Mouse (Mus musculus) CH12.LX (cell line): ENCODE results near the gene Col4a1. TPM values are rescaled to one million over a fixed set of nuclear protein-coding genes. Genes with fewer than 3 reads are reported as not detected.

ENCODE experiments used
- DNase-seq: peaks from one replicate; pipeline ENCODE4 v3.0.0-alpha.2; 2013; ENCODE audit errors: extremely low read depth
- H3K27ac ChIP-seq: 2 replicates; pipeline ENCODE4 v1.5.1; 2012; ENCODE audit warnings: low read depth, mild to moderate bottlenecking, control low read depth, moderate library complexity; ENCODE audit not compliant: insufficient read depth
- H3K27me3 ChIP-seq: replicated peaks from 2 replicates; pipeline ENCODE3; 2012; ENCODE audit warnings: inconsistent platforms
- H3K36me3 ChIP-seq, 2 experiments: replicated peaks in 1 of 2; 2 replicates each; pipeline versions ENCODE3 to v1.6.1; 2012; ENCODE audit warnings: inconsistent platforms in 1 of 2, low read length in 1 of 2, mild to moderate bottlenecking in 1 of 2, mixed read lengths in 1 of 2, moderate library complexity in 1 of 2; ENCODE audit not compliant: control insufficient read depth in 1 of 2, insufficient read depth in 1 of 2
- H3K4me1 ChIP-seq, 2 experiments: 2 replicates each; pipeline ENCODE4 v1.6.1; 2012; ENCODE audit warnings: inconsistent platforms in 1 of 2, moderate library complexity in 1 of 2; ENCODE audit not compliant: insufficient read depth in 2 of 2, control insufficient read depth in 1 of 2
- H3K4me2 ChIP-seq: 2 replicates; pipeline ENCODE4 v1.6.1; 2012; ENCODE audit warnings: low read depth, mild to moderate bottlenecking, control low read depth; ENCODE audit not compliant: poor library complexity, insufficient read depth, severe bottlenecking
- H3K4me3 ChIP-seq, 3 experiments: fragments of 150-350 bp in 1 of 3; sonication (generic) in 1 of 3; replicated peaks in 1 of 3; 2 replicates each; pipeline versions ENCODE3 to v1.5.1; 2011 to 2012; ENCODE audit warnings: low read depth in 2 of 3, low read length in 2 of 3, mild to moderate bottlenecking in 2 of 3, moderate library complexity in 2 of 3, control low read depth in 1 of 3, improper control_type of control experiment in 1 of 3, inconsistent platforms in 1 of 3, mixed read lengths in 1 of 3; ENCODE audit not compliant: poor library complexity in 1 of 3
- H3K79me2 ChIP-seq: replicated peaks from 2 replicates; pipeline ENCODE4 v1.6.1; 2012; ENCODE audit warnings: mild to moderate bottlenecking, moderate library complexity; ENCODE audit not compliant: control insufficient read depth, poor library complexity, insufficient read depth, severe bottlenecking; ENCODE audit errors: extremely low read depth
- H3K9ac ChIP-seq: 2 replicates; pipeline ENCODE4 v1.6.1; 2012; ENCODE audit warnings: low read depth, mild to moderate bottlenecking, control low read depth, moderate library complexity; ENCODE audit not compliant: insufficient read depth
- H3K9me3 ChIP-seq: replicated peaks from 2 replicates; pipeline ENCODE3; 2012; ENCODE audit warnings: low read length, inconsistent platforms, mixed read lengths
- BHLHE40 ChIP-seq: IDR thresholded peaks from 2 replicates; pipeline ENCODE4 v1.6.1; 2011; ENCODE audit warnings: mild to moderate bottlenecking, low read depth, low read length, improper control_type of control experiment
- CHD1 ChIP-seq: IDR thresholded peaks from 2 replicates; pipeline ENCODE4 v1.6.1; 2012; ENCODE audit warnings: low read depth, low read length, improper control_type of control experiment, inconsistent platforms
- ETS1 ChIP-seq: conservative IDR thresholded peaks from 2 replicates; pipeline ENCODE4 v1.6.1; 2012; ENCODE audit warnings: low read depth, mild to moderate bottlenecking, inconsistent platforms, low read length, improper control_type of control experiment, moderate library complexity
- HCFC1 ChIP-seq: IDR thresholded peaks from 2 replicates; pipeline ENCODE4 v1.6.1; 2012; ENCODE audit warnings: low read depth, mild to moderate bottlenecking, inconsistent platforms, low read length, improper control_type of control experiment
- MXI1 ChIP-seq: IDR thresholded peaks from 2 replicates; pipeline ENCODE4 v1.6.1; 2011; ENCODE audit warnings: mild to moderate bottlenecking, low read depth, low read length, improper control_type of control experiment
- MYC ChIP-seq: IDR thresholded peaks from 2 replicates; pipeline ENCODE4 v1.6.1; 2011; ENCODE audit warnings: low read depth, mild to moderate bottlenecking, improper control_type of control experiment, low read length
- PAX5 ChIP-seq: IDR thresholded peaks from 2 replicates; pipeline ENCODE4 v1.6.1; 2012; ENCODE audit warnings: low read length, inconsistent platforms, mixed read lengths
- RCOR1 ChIP-seq: conservative IDR thresholded peaks from 2 replicates; pipeline ENCODE4 v1.6.1; 2012; ENCODE audit warnings: low read depth, mild to moderate bottlenecking, inconsistent platforms, low read length, improper control_type of control experiment
- SMC3 ChIP-seq: IDR thresholded peaks from 2 replicates; pipeline ENCODE4 v1.6.1; 2011; ENCODE audit warnings: low read depth, low read length, improper control_type of control experiment
- ZKSCAN1 ChIP-seq: IDR thresholded peaks from 2 replicates; pipeline ENCODE4 v1.6.1; 2012; ENCODE audit warnings: low read depth, inconsistent platforms, low read length, improper control_type of control experiment, borderline replicate concordance
- ZMIZ1 ChIP-seq: IDR thresholded peaks from 2 replicates; pipeline ENCODE4 v1.6.1; 2012; ENCODE audit warnings: low read depth, mild to moderate bottlenecking, inconsistent platforms, low read length, improper control_type of control experiment
- dilution Hi-C: fragments of 300-500 bp; cut with MboI; formaldehyde crosslinking; loops from 2 replicates; pipeline ENCODE4 v1.14.3; 2020; ENCODE audit warnings: low sequenced_read_pairs; ENCODE audit not compliant: extremely low pct_unique_long_range_greater_than_20kb, extremely low pct_ligation_motif_present
- in situ Hi-C: fragments of 300-500 bp; cut with MboI; formaldehyde crosslinking; loops from 3 replicates; pipeline ENCODE4 v1.14.3; 2019; ENCODE audit warnings: low sequenced_read_pairs, low pct_ligation_motif_present, low pct_unique_long_range_greater_than_20kb, mixed read lengths
- polyA plus RNA-seq: library from polyadenylated mRNA; unstranded; fragments of >175 nt; gene quantifications from 2 replicates; pipeline ENCODE4 v1.2.1, GENCODE M21; 2012; ENCODE audit warnings: low read depth; ENCODE audit not compliant: insufficient read length
- total RNA-seq, 2 experiments: library from RNA; depleted of rRNA; stranded (reverse); fragments of 300-350 nt in 1 of 2; fragments of >200 nt in 1 of 2; gene quantifications; 2 replicates each; pipeline ENCODE4 v1.2.3; 2012 to 2014

Col4a1 gene
- total and polyA plus RNA-seq, 3 experiments = 0.04 to 0.27 (median 0.13) TPM

DNA sequence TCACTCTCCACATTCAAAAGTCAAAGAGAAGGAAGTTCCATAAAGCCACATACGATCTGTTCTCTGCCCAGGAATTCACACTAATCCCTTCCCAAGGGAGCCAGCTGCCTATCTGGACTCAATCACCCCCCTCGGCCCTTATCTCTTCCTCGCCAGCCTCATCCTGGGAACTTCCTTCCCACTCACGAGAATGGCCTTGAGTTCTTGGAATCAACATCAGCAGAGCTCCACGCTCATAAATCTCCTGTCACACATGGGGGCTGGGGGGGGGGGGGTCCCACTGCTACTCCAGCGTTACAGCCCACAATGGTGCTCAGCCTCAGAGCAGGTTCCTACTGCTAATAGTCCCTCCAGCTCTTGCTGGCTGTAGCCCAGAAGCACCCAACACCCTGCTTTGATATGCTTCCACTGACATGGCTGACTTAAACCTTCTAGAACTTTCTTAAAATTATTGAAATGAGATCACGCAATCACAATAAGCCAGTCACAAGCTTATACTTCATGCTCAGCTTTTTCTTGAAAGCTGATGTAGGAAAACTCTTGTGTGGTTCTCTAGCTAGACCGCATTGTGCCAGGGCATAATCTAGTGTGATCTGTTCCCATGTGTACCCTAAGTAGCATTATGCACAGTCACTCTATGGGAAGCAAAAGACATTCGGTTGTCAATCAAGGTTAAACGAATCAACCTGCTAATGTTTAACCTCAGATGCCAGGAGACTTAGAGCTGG, 78.3 kb downstream of the Col4a1 start:
- Histone ChIP-seq H3K9me3 (no peaks in the 10 kb centered on the region), H3K4me2 (no peak overlapping the region), H3K4me1 (no peaks in the 10 kb centered on the region), H3K27ac (no peak overlapping the region), H3K79me2 (no peaks in the 10 kb centered on the region), H3K36me3 (no peaks in the 10 kb centered on the region), H3K4me3 (no peak overlapping the region), H3K27me3 (peaks cover 91% of the 10 kb centered on the region), H3K9ac (no peak overlapping the region)
- no peak for DNase-seq
- TF ChIP-seq ETS1 (no peak), CHD1 (no peak), MXI1 (no peak), HCFC1 (no peak), ZMIZ1 (no peak), MYC (no peak)
- dilution Hi-C loops = no loop called here
- in situ Hi-C loops = no loop called here

GRCm38 (mm10) chr8:11233009-11233408, 79.6 kb downstream of the Col4a1 start:
- no peak overlapping the region for H3K9ac ChIP-seq
- H3K27ac ChIP-seq = no peak overlapping the region
- H3K36me3 ChIP-seq = no peaks in the 10 kb centered on the region
- H3K27me3 ChIP-seq = peaks cover 90% of the 10 kb centered on the region
- H3K4me3 ChIP-seq = no peak overlapping the region
- H3K9me3 ChIP-seq = no peaks in the 10 kb centered on the region
- no peak for TF ChIP-seq ZKSCAN1
- TF ChIP-seq SMC3 = no peak
- TF ChIP-seq ZMIZ1 = no peak
- no peak for TF ChIP-seq PAX5
- no peak for TF ChIP-seq RCOR1
- TF ChIP-seq, all 38 proteins: peak for 0
- H3K4me1 ChIP-seq = no peaks in the 10 kb centered on the region
- H3K79me2 ChIP-seq = no peaks in the 10 kb centered on the region
- DNase-seq = no peak
- dilution Hi-C loops = no loop called here
- in situ Hi-C loops = no loop called here
- no peak overlapping the region for H3K4me2 ChIP-seq

DNA sequence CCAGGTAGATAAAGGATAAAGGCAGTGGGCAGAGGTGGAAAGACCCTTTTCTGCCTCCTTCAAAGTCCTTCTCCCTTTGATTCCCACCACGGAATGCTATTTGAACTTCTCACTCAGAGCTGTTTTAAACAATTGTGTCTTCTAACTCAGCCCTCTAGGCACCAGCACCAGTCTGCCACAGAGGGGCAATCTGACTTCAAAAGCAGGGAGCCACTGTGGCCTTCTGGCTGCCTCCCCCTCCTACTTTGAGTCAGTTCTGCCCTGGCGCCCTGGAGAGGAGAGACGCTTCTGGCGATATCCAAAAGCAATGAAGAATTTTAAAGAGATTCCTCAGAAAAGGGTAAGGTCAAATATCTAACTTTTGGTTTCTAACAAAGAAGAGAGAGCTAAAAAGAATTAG, 82.3 kb downstream of the Col4a1 start:
- Histone ChIP-seq H3K36me3 (no peaks in the 10 kb centered on the region), H3K4me3 (no peak overlapping the region), H3K4me2 (no peak overlapping the region), H3K27ac (no peak overlapping the region), H3K4me1 (no peaks in the 10 kb centered on the region), H3K9me3 (no peaks in the 10 kb centered on the region), H3K27me3 (peaks cover 86% of the 10 kb centered on the region), H3K79me2 (no peaks in the 10 kb centered on the region), H3K9ac (no peak overlapping the region)
- dilution Hi-C loops (no loop called here), in situ Hi-C loops (no loop called here)
- TF ChIP-seq ZMIZ1 = no peak
- no peak for TF ChIP-seq BHLHE40
- no peak for TF ChIP-seq MYC
- no peak for DNase-seq
